Mouse (Mus musculus) heart, embryonic 10.5 days (tissue): ENCODE measurements around the gene Gfod1. TPM values are rescaled to one million over a fixed set of nuclear protein-coding genes. Genes with fewer than 3 reads are reported as not detected.
A peak's percentile ranks its signal among the peaks of the same experiment; 100 is the strongest.

Source experiments
- DNase-seq: peaks from one replicate; pipeline ENCODE4 v3.0.0-alpha.2; 2017; ENCODE audit warnings: low spot score
- H3K27ac ChIP-seq: fragments of 300-500 bp; sonication (generic); 2 replicates; pipeline ENCODE4 v1.5.1; 2016; ENCODE audit warnings: mild to moderate bottlenecking
- H3K27me3 ChIP-seq: fragments of 300-500 bp; sonication (generic); 2 replicates; pipeline ENCODE4 v1.6.1; 2016; ENCODE audit warnings: mild to moderate bottlenecking; ENCODE audit not compliant: poor library complexity, insufficient read depth, severe bottlenecking
- H3K36me3 ChIP-seq: fragments of 300-500 bp; sonication (generic); 2 replicates; pipeline ENCODE4 v1.6.1; 2016; ENCODE audit warnings: mild to moderate bottlenecking, moderate library complexity
- H3K4me1 ChIP-seq: fragments of 300-500 bp; sonication (generic); 2 replicates; pipeline ENCODE4 v1.6.1; 2016; ENCODE audit warnings: mild to moderate bottlenecking
- H3K4me3 ChIP-seq: fragments of 300-500 bp; sonication (generic); 2 replicates; pipeline ENCODE4 v1.5.1; 2016; ENCODE audit warnings: mild to moderate bottlenecking, moderate library complexity
- H3K9me3 ChIP-seq: fragments of 300-500 bp; sonication (generic); 2 replicates; pipeline ENCODE4 v1.6.1; 2016; ENCODE audit warnings: mild to moderate bottlenecking, moderate library complexity
- WGBS: fragments of 180-500 bp; shearing (Covaris S2); methylation state at CpG from one replicate; pipeline ENCODE4 v1.1.7; 2016; 5-methylcytosine and 5-hydroxymethylcytosine counted together
- polyA plus RNA-seq: library from polyadenylated mRNA; unstranded; fragments of >200 nt; fragmentation: Nextera tagmentation; extraction: Ambion mirVana; gene quantifications from 2 replicates; pipeline ENCODE4 v1.2.1, GENCODE M21; 2016

The Gfod1 gene
- polyA plus RNA-seq, 1 experiment from 2014 or later = 0.88 TPM

GRCm38 (mm10) chr13:43269460-43270219 is 34.3 kb downstream of the Gfod1 start:
- H3K4me1 ChIP-seq = peaks cover 62% of the 10 kb centered on the region
- no peaks in the 10 kb centered on the region for H3K36me3 ChIP-seq
- no peaks in the 10 kb centered on the region for H3K27me3 ChIP-seq
- 39% methylated on average over 4 of the region's 4 CpGs for WGBS
- DNase-seq = no peak
- no peaks in the 10 kb centered on the region for H3K9me3 ChIP-seq
- no peak overlapping the region for H3K4me3 ChIP-seq
- H3K27ac ChIP-seq = no peak overlapping the region

GRCm38 (mm10) chr13:43268539-43269327 is 35.2 kb downstream of the Gfod1 start:
- H3K4me1 ChIP-seq = peaks cover 65% of the 10 kb centered on the region
- DNase-seq = no peak
- 50% methylated on average over 12 of the region's 12 CpGs for whole genome bisulfite sequencing
- no peaks in the 10 kb centered on the region for H3K36me3 ChIP-seq
- no peaks in the 10 kb centered on the region for H3K27me3 ChIP-seq
- no peak overlapping the region for H3K27ac ChIP-seq
- H3K9me3 ChIP-seq = no peaks in the 10 kb centered on the region
- no peak overlapping the region for H3K4me3 ChIP-seq

- WGBS = 87% methylated on average over 2 of the region's 2 CpGs
- H3K36me3 ChIP-seq = no peaks in the 10 kb centered on the region
- H3K9me3 ChIP-seq = no peaks in the 10 kb centered on the region
- H3K27me3 ChIP-seq = no peaks in the 10 kb centered on the region
- H3K27ac ChIP-seq = no peak overlapping the region
- no peak overlapping the region for H3K4me3 ChIP-seq
- no peak for DNase-seq
- peaks cover 64% of the 10 kb centered on the region for H3K4me1 ChIP-seq
These were observed 36.1 kb downstream of the Gfod1 start for GRCm38 (mm10) chr13:43267902-43268301.

GRCm38 (mm10) chr13:43267216-43267615 is 36.8 kb downstream of the Gfod1 start:
- Histone ChIP-seq H3K9me3 (no peaks in the 10 kb centered on the region), H3K36me3 (no peaks in the 10 kb centered on the region), H3K27me3 (no peaks in the 10 kb centered on the region), H3K27ac (no peak overlapping the region), H3K4me1 (peaks cover 63% of the 10 kb centered on the region), H3K4me3 (no peak overlapping the region)
- DNase-seq = no peak
- 94% methylated on average over 3 of the region's 3 CpGs for WGBS

GRCm38 (mm10) chr13:43266333-43266732 is 37.6 kb downstream of the Gfod1 start:
- DNase-seq = no peak
- Histone ChIP-seq H3K4me3 (no peak overlapping the region), H3K9me3 (no peaks in the 10 kb centered on the region), H3K4me1 (peaks cover 64% of the 10 kb centered on the region), H3K27me3 (no peaks in the 10 kb centered on the region), H3K36me3 (no peaks in the 10 kb centered on the region), H3K27ac (no peak overlapping the region)
- WGBS = 87% methylated on average over 10 of the region's 10 CpGs

- no peaks in the 10 kb centered on the region for H3K36me3 ChIP-seq
- H3K27me3 ChIP-seq = no peaks in the 10 kb centered on the region
- WGBS = 23% methylated on average over 4 of the region's 4 CpGs
- 0 out of 2 replicates have a peak overlapping the region, but pooled peaks have one; percentile 3 for H3K27ac ChIP-seq
- no peak overlapping the region for H3K4me3 ChIP-seq
- H3K4me1 ChIP-seq = peaks cover 69% of the 10 kb centered on the region
- no peak for DNase-seq
- H3K9me3 ChIP-seq = no peaks in the 10 kb centered on the region
These were observed 38.9 kb downstream of the Gfod1 start for GRCm38 (mm10) chr13:43265116-43265515.

- no peaks in the 10 kb centered on the region for H3K36me3 ChIP-seq
- DNase-seq = no peak
- no peaks in the 10 kb centered on the region for H3K27me3 ChIP-seq
- peaks cover 59% of the 10 kb centered on the region for H3K4me1 ChIP-seq
- no peak overlapping the region for H3K27ac ChIP-seq
- no peak overlapping the region for H3K4me3 ChIP-seq
- no peaks in the 10 kb centered on the region for H3K9me3 ChIP-seq
- 85% methylated on average over 5 of the region's 5 CpGs for WGBS
These were observed 40.3 kb downstream of the Gfod1 start for GRCm38 (mm10) chr13:43263646-43264045.

- no peaks in the 10 kb centered on the region for H3K9me3 ChIP-seq
- peaks cover 60% of the 10 kb centered on the region for H3K4me1 ChIP-seq
- no peak for DNase-seq
- 82% methylated on average over 11 of the region's 11 CpGs for WGBS
- peak overlapping the region; percentile 42; the same call in 1 of the 2 replicates for H3K27ac ChIP-seq
- no peaks in the 10 kb centered on the region for H3K36me3 ChIP-seq
- no peak overlapping the region for H3K4me3 ChIP-seq
- no peaks in the 10 kb centered on the region for H3K27me3 ChIP-seq
These were observed 41.7 kb downstream of the Gfod1 start for GRCm38 (mm10) chr13:43262114-43262739.

- Histone ChIP-seq H3K4me1 (peaks cover 60% of the 10 kb centered on the region), H3K27me3 (no peaks in the 10 kb centered on the region), H3K4me3 (no peak overlapping the region), H3K9me3 (no peaks in the 10 kb centered on the region), H3K27ac (no peak overlapping the region), H3K36me3 (no peaks in the 10 kb centered on the region)
- WGBS = 59% methylated on average over 3 of the region's 3 CpGs
- peak; percentile 94 for DNase-seq
These were observed 42.7 kb downstream of the Gfod1 start for GRCm38 (mm10) chr13:43261287-43261686.

- Histone ChIP-seq H3K27ac (no peak overlapping the region), H3K27me3 (no peaks in the 10 kb centered on the region), H3K36me3 (no peaks in the 10 kb centered on the region), H3K4me1 (peaks cover 57% of the 10 kb centered on the region), H3K4me3 (no peak overlapping the region), H3K9me3 (no peaks in the 10 kb centered on the region)
- no peak for DNase-seq
- WGBS = 60% methylated on average over 6 of the region's 6 CpGs
These were observed 43.2 kb downstream of the Gfod1 start for GRCm38 (mm10) chr13:43260731-43261130.

- DNase-seq = no peak
- no peak overlapping the region for H3K27ac ChIP-seq
- H3K9me3 ChIP-seq = no peaks in the 10 kb centered on the region
- H3K4me3 ChIP-seq = no peak overlapping the region
- H3K4me1 ChIP-seq = peaks cover 52% of the 10 kb centered on the region
- WGBS = 93% methylated on average over 2 of the region's 2 CpGs
- no peaks in the 10 kb centered on the region for H3K27me3 ChIP-seq
- H3K36me3 ChIP-seq = no peaks in the 10 kb centered on the region
These were observed 47.5 kb downstream of the Gfod1 start for GRCm38 (mm10) chr13:43256447-43256846.

GRCm38 (mm10) chr13:43253526-43253925 is 50.4 kb downstream of the Gfod1 start:
- H3K27ac ChIP-seq = peak overlapping the region; percentile 75
- H3K4me3 ChIP-seq = no peak overlapping the region
- no peaks in the 10 kb centered on the region for H3K27me3 ChIP-seq
- no peak for DNase-seq
- H3K9me3 ChIP-seq = no peaks in the 10 kb centered on the region
- no peaks in the 10 kb centered on the region for H3K36me3 ChIP-seq
- WGBS = 32% methylated on average over 5 of the region's 5 CpGs
- H3K4me1 ChIP-seq = peaks cover 44% of the 10 kb centered on the region
